Comparison of ENCODE assay signal across 8 mouse cellular contexts in genomic region chr1:111633860-111634460, GRCm38 (mm10).
A peak's percentile ranks its signal among the peaks of the same experiment; 100 is the strongest.
DNase-seq lines count a peak whose midpoint lies in the region; ATAC-seq lines count a peak whose summit lies in the region.

No protein-coding gene starts in this region.

- H3K4me1 ChIP-seq in hindbrain, embryonic 14.5 days (replicated peaks; ENCODE audit: control insufficient read depth, insufficient read depth, low read length) = no peaks in the 10 kb centered on the region

- no peaks in the 10 kb centered on the region for H3K27me3 ChIP-seq in hindbrain, embryonic 14.5 days (ENCODE audit: control insufficient read depth, insufficient read depth, low read length)

- peak overlapping the region; percentile 30; the same call in 1 of the 2 replicates for H3K4me2 ChIP-seq in hindbrain, embryonic 14.5 days (replicated peaks)

- H3K27ac ChIP-seq in hindbrain, embryonic 14.5 days = no peak overlapping the region

- no peak overlapping the region for H3K9ac ChIP-seq in hindbrain, embryonic 14.5 days

- no peak overlapping the region for H3K4me3 ChIP-seq in hindbrain, embryonic 14.5 days (replicated peaks; ENCODE audit: low read length)

- no peaks in the 10 kb centered on the region for H3K36me3 ChIP-seq in hindbrain, embryonic 14.5 days (replicated peaks; ENCODE audit: control insufficient read depth, insufficient read depth)

- peak; percentile 93 for ATAC-seq in frontal cortex, adult (ENCODE audit: low TSS enrichment)
- peak; percentile 92 for ATAC-seq in hindbrain, embryonic 14.5 days (ENCODE audit: low FRiP score)

- no peak for DNase-seq in frontal cortex, postnatal 25 days (ENCODE audit: low spot score in 2 of 2)
- DNase-seq in right cerebral cortex, adult 18-20 months = peak; percentile 1
- no peak for DNase-seq in right cerebral cortex, postnatal 10 days (ENCODE audit: low spot score in 2 of 2)
- peak; percentile 88 for DNase-seq in hindbrain, embryonic 14.5 days (ENCODE audit: low spot score)
- peak; percentile 36 for DNase-seq in telencephalon, adult 2 months (ENCODE audit: low read depth, low spot score)
- no peak for DNase-seq in gastrocnemius, postnatal 25 days
- no peak for DNase-seq in adrenal gland, adult 2 months

- H3K9me3 ChIP-seq in hindbrain, embryonic 14.5 days (ENCODE audit: control insufficient read depth, low read length) = no peaks in the 10 kb centered on the region

- 49% methylated on average over 3 of the region's 3 CpGs for WGBS in hindbrain, embryonic 14.5 days

Comparison
In these comparisons a context has a peak if more than half of its experiments do, and no peak if none do; other contexts are left out.
1. DNase-seq: peak in right cerebral cortex, adult 18-20 months (single experiment), hindbrain, embryonic 14.5 days (single experiment) and telencephalon, adult 2 months (single experiment); none in frontal cortex, postnatal 25 days (0 of 2), right cerebral cortex, postnatal 10 days (0 of 2), gastrocnemius, postnatal 25 days (single experiment) and adrenal gland, adult 2 months (single experiment).